Mouse (Mus musculus): ENCODE measurements around the gene Ppp1r8.

The Ppp1r8 gene

GRCm38 (mm10) chr4:132778562-132779201 lies 64.3 kb downstream of the Ppp1r8 start:
- peak in 1 of 2 experiments; percentile 25 for DNase-seq (ENCODE audit: low spot score in 2 of 2)
